Mouse (Mus musculus) central nervous system, embryonic 18 days (tissue): ENCODE data around the gene Rhox3a2. TPM values are rescaled to one million over a fixed set of nuclear protein-coding genes. Genes with fewer than 3 reads are reported as not detected.

Experiments used
- polyA plus RNA-seq: library from polyadenylated mRNA; depleted of rRNA; stranded (reverse); fragments of >200 nt; gene quantifications from 2 replicates; pipeline ENCODE4 v1.2.3, GENCODE M21; 2012; rRNA removed

The Rhox3a2 gene
- not detected in 2 replicates for polyA plus RNA-seq

DNA sequence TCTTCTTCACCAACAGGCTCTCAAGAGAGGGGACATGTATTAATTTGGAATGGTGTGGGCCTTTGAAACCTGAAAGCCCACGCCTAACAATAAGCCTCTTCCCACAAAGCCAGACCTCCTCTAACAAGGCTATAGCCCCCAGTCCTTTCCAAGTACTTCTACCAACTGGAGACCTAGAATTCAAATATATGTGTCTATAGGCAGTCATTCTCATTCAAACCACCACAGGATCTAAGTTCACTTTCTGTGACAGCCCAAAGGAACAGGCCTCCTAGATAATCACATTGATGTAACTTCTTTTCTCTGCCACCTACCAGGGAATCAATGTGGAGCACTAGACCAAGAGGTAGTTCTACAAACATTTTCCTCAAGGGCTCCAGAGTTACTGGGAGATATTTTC, at the start of gene Rhox3a2:
TSS of gene Rhox3a2 (plus strand) at position 301 of the 400 bp plus-strand sequence.

DNA sequence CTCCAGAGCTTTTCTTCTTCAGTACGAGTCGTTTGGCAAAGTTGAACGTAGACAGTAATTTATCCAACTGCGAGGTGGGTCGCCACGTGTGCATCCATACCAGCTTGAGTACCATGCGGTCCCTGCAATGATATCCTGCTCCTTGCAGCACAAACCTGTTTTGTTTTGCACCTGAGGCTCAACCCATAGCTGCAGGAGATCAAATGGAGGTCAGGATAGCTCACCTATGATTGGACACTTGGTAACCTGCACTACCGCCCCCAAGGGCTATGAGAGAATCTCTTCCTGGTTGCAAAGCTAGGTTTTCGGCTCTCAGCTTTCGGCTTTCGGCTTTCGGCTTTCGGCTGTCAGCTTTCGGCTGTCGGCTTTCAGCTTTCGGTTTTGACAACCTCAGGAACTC, 10.7 kb downstream of the Rhox3a2 start, which contains the start of gene Rhox4a2:
TSS of gene Rhox4a2 (plus strand) at position 301 of the 400 bp plus-strand sequence.

DNA sequence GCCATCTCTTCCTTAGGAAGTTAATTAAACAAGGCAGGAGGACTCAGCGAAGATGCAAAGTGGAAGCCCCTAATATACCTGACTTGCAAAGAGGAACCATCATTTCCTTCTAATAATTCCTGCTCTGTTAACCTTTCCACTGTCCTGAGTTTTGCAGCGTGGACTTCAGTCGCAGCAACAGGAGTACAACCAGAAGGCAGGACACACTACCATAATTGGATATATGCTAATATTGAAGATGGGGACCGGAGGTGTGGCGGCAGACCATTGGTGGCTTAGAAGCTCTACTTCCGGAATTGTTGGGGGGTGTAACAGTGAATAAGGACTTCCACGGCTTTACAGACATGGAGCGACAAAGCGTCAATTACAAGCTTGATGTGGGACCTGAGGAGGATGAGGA, 31.9 kb downstream of the Rhox3a2 start, which contains the start of gene Rhox2b:
TSS of gene Rhox2b (plus strand) at position 301 of the 400 bp plus-strand sequence.

DNA sequence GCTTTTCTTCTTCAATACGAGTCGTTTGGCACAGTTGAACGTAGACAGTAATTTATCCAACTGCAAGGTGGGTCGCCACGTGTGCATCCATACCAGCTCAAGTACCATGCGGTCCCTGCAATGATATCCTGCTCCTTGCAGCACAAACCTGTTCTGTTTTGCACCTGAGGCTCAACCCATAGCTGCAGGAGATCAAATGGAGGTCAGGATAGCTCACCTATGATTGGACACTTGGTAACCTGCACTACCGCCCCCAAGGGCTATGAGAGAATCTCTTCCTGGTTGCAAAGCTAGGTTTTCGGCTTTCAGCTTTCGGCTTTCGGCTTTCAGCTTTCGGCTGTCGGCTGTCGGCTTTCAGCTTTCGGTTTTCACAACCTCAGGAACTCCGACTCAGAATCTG, 52.4 kb downstream of the Rhox3a2 start, which contains the start of gene Rhox4b:
TSS of gene Rhox4b (plus strand) at position 301 of the 400 bp plus-strand sequence.

Other genes starting within 250 kb of the Rhox3a2 start
- 0.28 and 0.31 TPM in 2 replicates for gene Akap14, start 211.2 kb upstream of the Rhox3a2 start, polyA plus RNA-seq
- gene Ndufa1, start 188.9 kb upstream of the Rhox3a2 start, polyA plus RNA-seq, result 460 and 484 TPM in 2 replicates
- gene Rnf113a1, start 188.8 kb upstream of the Rhox3a2 start, polyA plus RNA-seq, result 10.3 and 10.7 TPM in 2 replicates
- not detected in 2 replicates for gene Gm9, start 169.0 kb upstream of the Rhox3a2 start, polyA plus RNA-seq
- gene Rhox1, start 157.8 kb upstream of the Rhox3a2 start, polyA plus RNA-seq, result not detected in 2 replicates
- gene Rhox2a, start 135.1 kb upstream of the Rhox3a2 start, polyA plus RNA-seq, result not detected in 2 replicates
- not detected in 2 replicates for gene Rhox3a, start 130.1 kb upstream of the Rhox3a2 start, polyA plus RNA-seq
- not detected in 2 replicates for gene Rhox4a, start 114.7 kb upstream of the Rhox3a2 start, polyA plus RNA-seq
- gene Rhox4a2, start 10.8 kb downstream of the Rhox3a2 start, polyA plus RNA-seq, result not detected in 2 replicates
- gene Rhox2b, start 32.0 kb downstream of the Rhox3a2 start, polyA plus RNA-seq, result not detected in 2 replicates
- gene Rhox4b, start 52.5 kb downstream of the Rhox3a2 start, polyA plus RNA-seq, result not detected in 2 replicates
- gene Rhox2c, start 73.7 kb downstream of the Rhox3a2 start, polyA plus RNA-seq, result not detected in 2 replicates
- not detected in 2 replicates for gene Rhox3c, start 78.6 kb downstream of the Rhox3a2 start, polyA plus RNA-seq
- gene Rhox4c, start 100.3 kb downstream of the Rhox3a2 start, polyA plus RNA-seq, result not detected in 2 replicates
- not detected in 2 replicates for gene Rhox2d, start 113.4 kb downstream of the Rhox3a2 start, polyA plus RNA-seq
- not detected in 2 replicates for gene Rhox4d, start 134.3 kb downstream of the Rhox3a2 start, polyA plus RNA-seq
- gene Rhox2e, start 150.4 kb downstream of the Rhox3a2 start, polyA plus RNA-seq, result 0.12 TPM in 1 of 2 replicates, not detected in the other
- not detected in 2 replicates for gene Rhox3e, start 162.0 kb downstream of the Rhox3a2 start, polyA plus RNA-seq
- not detected in 2 replicates for gene Rhox4e, start 177.4 kb downstream of the Rhox3a2 start, polyA plus RNA-seq
- not detected in 2 replicates for gene Rhox2f, start 191.4 kb downstream of the Rhox3a2 start, polyA plus RNA-seq
- gene Rhox3f, start 201.0 kb downstream of the Rhox3a2 start, polyA plus RNA-seq, result not detected in 2 replicates
- gene Rhox4f, start 227.7 kb downstream of the Rhox3a2 start, polyA plus RNA-seq, result not detected in 2 replicates
- gene Rhox3g, start 248.6 kb downstream of the Rhox3a2 start, polyA plus RNA-seq, result not detected in 2 replicates